Mouse (Mus musculus) kidney, embryonic 16.5 days (tissue): Measurements from ENCODE around the gene Pjvk. TPM values are rescaled to one million over a fixed set of nuclear protein-coding genes. Genes with fewer than 3 reads are reported as not detected.
A peak's percentile ranks its signal among the peaks of the same experiment; 100 is the strongest.

Source experiments
- ATAC-seq: fragments of 200-750 bp; cut with Nextera tagmentation; 2 replicates; pipeline ENCODE4 v1.8.0; 2017; ENCODE audit warnings: moderate TSS enrichment; ENCODE audit not compliant: low FRiP score, low TSS enrichment
- H3K27ac ChIP-seq: fragments of 300-500 bp; sonication (generic); 2 replicates; pipeline ENCODE4 v1.5.1; 2014; ENCODE audit warnings: low read length
- H3K27me3 ChIP-seq: fragments of 300-500 bp; sonication (generic); 2 replicates; pipeline ENCODE4 v1.6.1; 2014; ENCODE audit warnings: low read length, control low read depth, mixed read lengths; ENCODE audit not compliant: insufficient read depth
- H3K36me3 ChIP-seq: fragments of 300-500 bp; sonication (generic); 2 replicates; pipeline ENCODE4 v1.6.1; 2014; ENCODE audit warnings: low read length, control low read depth, mixed read lengths; ENCODE audit not compliant: insufficient read depth
- H3K4me1 ChIP-seq: fragments of 300-500 bp; sonication (generic); 2 replicates; pipeline ENCODE4 v1.6.1; 2014; ENCODE audit warnings: low read length, control low read depth, mixed read lengths; ENCODE audit not compliant: insufficient read depth
- H3K4me2 ChIP-seq: fragments of 300-500 bp; sonication (generic); replicated peaks from 2 replicates; pipeline ENCODE4 v1.6.1; 2014; ENCODE audit warnings: low read depth, low read length
- H3K4me3 ChIP-seq: fragments of 300-500 bp; sonication (generic); 2 replicates; pipeline ENCODE4 v1.5.1; 2014; ENCODE audit warnings: mild to moderate bottlenecking, low read length
- H3K9ac ChIP-seq: fragments of 300-500 bp; sonication (generic); replicated peaks from 2 replicates; pipeline ENCODE4 v1.6.1; 2014; ENCODE audit warnings: low read length
- H3K9me3 ChIP-seq: fragments of 300-500 bp; sonication (generic); 2 replicates; pipeline ENCODE4 v1.6.1; 2016; ENCODE audit warnings: low read length, control low read depth
- WGBS: fragments of 180-500 bp; shearing (Covaris S2); extraction: QIAGEN DNeasy Blood & Tissue Kit; methylation state at CpG from one replicate; pipeline ENCODE4 v1.1.7; 2014; 5-methylcytosine and 5-hydroxymethylcytosine counted together
- polyA plus RNA-seq: library from polyadenylated mRNA; unstranded; fragments of >200 nt; fragmentation: Nextera tagmentation; extraction: Ambion mirVana; gene quantifications from 2 replicates; pipeline ENCODE4 v1.2.1, GENCODE M21; 2015

Gene Pjvk
- polyA plus RNA-seq, 1 experiment from 2014 or later: 2.3 TPM

GRCm38 (mm10) chr2:76675451-76675850, 27.2 kb downstream of the Pjvk start:
- peak overlapping the region; percentile 89 for H3K27ac ChIP-seq
- under 1% methylated on average over 35 of the region's 44 CpGs for WGBS
- no peaks in the 10 kb centered on the region for H3K9me3 ChIP-seq
- H3K4me3 ChIP-seq: peak overlapping the region; percentile 89
- H3K9ac ChIP-seq: peak overlapping the region; percentile 91
- ATAC-seq: peak; percentile 46
- peak overlapping the region; percentile 76 for H3K4me2 ChIP-seq
- peaks cover 27% of the 10 kb centered on the region for H3K4me1 ChIP-seq
- peaks cover 5% of the 10 kb centered on the region; the same call in 1 of the 2 replicates for H3K36me3 ChIP-seq
- H3K27me3 ChIP-seq: no peaks in the 10 kb centered on the region

- no peaks in the 10 kb centered on the region for H3K9me3 ChIP-seq
- peaks cover 27% of the 10 kb centered on the region for H3K4me1 ChIP-seq
- H3K4me2 ChIP-seq: peak overlapping the region; percentile 76
- peak overlapping the region; percentile 89 for H3K27ac ChIP-seq
- peak overlapping the region; percentile 89 for H3K4me3 ChIP-seq
- H3K27me3 ChIP-seq: no peaks in the 10 kb centered on the region
- H3K36me3 ChIP-seq: peaks cover 7% of the 10 kb centered on the region; the same call in 1 of the 2 replicates
- no peak for ATAC-seq
- peak overlapping the region; percentile 91 for H3K9ac ChIP-seq
- WGBS: 6% methylated on average over 4 of the region's 4 CpGs
Measured at GRCm38 (mm10) chr2:76675949-76676348, 27.7 kb downstream of the Pjvk start.

GRCm38 (mm10) chr2:76676401-76677226, 28.3 kb downstream of the Pjvk start:
- Histone ChIP-seq H3K9me3 (no peaks in the 10 kb centered on the region), H3K4me3 (peak overlapping the region; percentile 89), H3K27ac (peak overlapping the region; percentile 34; the same call in 1 of the 2 replicates), H3K27me3 (no peaks in the 10 kb centered on the region), H3K9ac (peak overlapping the region; percentile 91), H3K4me2 (peak overlapping the region; percentile 76), H3K4me1 (peaks cover 25% of the 10 kb centered on the region), H3K36me3 (peaks cover 8% of the 10 kb centered on the region; the same call in 1 of the 2 replicates)
- WGBS: 34% methylated on average over 13 of the region's 13 CpGs
- no peak for ATAC-seq

GRCm38 (mm10) chr2:76682301-76682700, 34.0 kb downstream of the Pjvk start:
- Histone ChIP-seq H3K4me3 (no peak overlapping the region), H3K9me3 (no peaks in the 10 kb centered on the region), H3K36me3 (peaks cover 55% of the 10 kb centered on the region), H3K27me3 (no peaks in the 10 kb centered on the region), H3K4me1 (peaks cover 2% of the 10 kb centered on the region), H3K27ac (no peak overlapping the region), H3K4me2 (no peak overlapping the region), H3K9ac (no peak overlapping the region)
- no peak for ATAC-seq
- 80% methylated on average over 8 of the region's 8 CpGs for WGBS

GRCm38 (mm10) chr2:76686986-76687385, 38.7 kb downstream of the Pjvk start:
- H3K4me1 ChIP-seq: no peaks in the 10 kb centered on the region
- no peaks in the 10 kb centered on the region for H3K9me3 ChIP-seq
- H3K27ac ChIP-seq: no peak overlapping the region
- H3K27me3 ChIP-seq: no peaks in the 10 kb centered on the region
- no peak overlapping the region for H3K4me3 ChIP-seq
- no peak overlapping the region for H3K9ac ChIP-seq
- 91% methylated on average over 3 of the region's 3 CpGs for WGBS
- no peak for ATAC-seq
- H3K4me2 ChIP-seq: no peak overlapping the region
- peaks cover 69% of the 10 kb centered on the region for H3K36me3 ChIP-seq

GRCm38 (mm10) chr2:76687608-76688007, 39.3 kb downstream of the Pjvk start:
- Histone ChIP-seq H3K4me2 (no peak overlapping the region), H3K4me1 (no peaks in the 10 kb centered on the region), H3K27ac (no peak overlapping the region), H3K4me3 (no peak overlapping the region), H3K9ac (no peak overlapping the region), H3K36me3 (peaks cover 69% of the 10 kb centered on the region), H3K9me3 (no peaks in the 10 kb centered on the region), H3K27me3 (no peaks in the 10 kb centered on the region)
- 51% methylated on average over 3 of the region's 3 CpGs for WGBS
- ATAC-seq: no peak

GRCm38 (mm10) chr2:76688162-76688561, 39.9 kb downstream of the Pjvk start:
- no peak for ATAC-seq
- no peak overlapping the region for H3K9ac ChIP-seq
- H3K4me2 ChIP-seq: no peak overlapping the region
- H3K36me3 ChIP-seq: peaks cover 69% of the 10 kb centered on the region
- H3K27me3 ChIP-seq: no peaks in the 10 kb centered on the region
- 43% methylated on average over 7 of the region's 7 CpGs for WGBS
- H3K9me3 ChIP-seq: no peaks in the 10 kb centered on the region
- H3K4me3 ChIP-seq: no peak overlapping the region
- no peak overlapping the region for H3K27ac ChIP-seq
- H3K4me1 ChIP-seq: no peaks in the 10 kb centered on the region

GRCm38 (mm10) chr2:76690436-76691204, 42.3 kb downstream of the Pjvk start:
- Histone ChIP-seq H3K27ac (no peak overlapping the region; the same call in 1 of the 2 replicates), H3K4me3 (no peak overlapping the region), H3K4me1 (no peaks in the 10 kb centered on the region), H3K27me3 (no peaks in the 10 kb centered on the region), H3K36me3 (peaks cover 74% of the 10 kb centered on the region), H3K4me2 (no peak overlapping the region), H3K9ac (no peak overlapping the region), H3K9me3 (no peaks in the 10 kb centered on the region)
- WGBS: 78% methylated on average over 12 of the region's 12 CpGs
- ATAC-seq: peak; percentile 60

GRCm38 (mm10) chr2:76693765-76694164, 45.5 kb downstream of the Pjvk start:
- 76% methylated on average over 5 of the region's 5 CpGs for WGBS
- H3K27ac ChIP-seq: no peak overlapping the region
- H3K4me3 ChIP-seq: no peak overlapping the region
- no peak overlapping the region for H3K4me2 ChIP-seq
- no peaks in the 10 kb centered on the region for H3K27me3 ChIP-seq
- H3K36me3 ChIP-seq: peaks cover 58% of the 10 kb centered on the region
- no peak for ATAC-seq
- no peaks in the 10 kb centered on the region for H3K4me1 ChIP-seq
- no peaks in the 10 kb centered on the region for H3K9me3 ChIP-seq
- H3K9ac ChIP-seq: no peak overlapping the region
